Mouse (Mus musculus) gonadal fat pad, adult 2 months (tissue): ENCODE measurements around the gene Itgb3. TPM values are rescaled to one million over a fixed set of nuclear protein-coding genes. Genes with fewer than 3 reads are reported as not detected.

Source experiments
- DNase-seq: peaks from one replicate; pipeline ENCODE4 v3.0.0-alpha.2; 2012; ENCODE audit warnings: low read depth
- polyA plus RNA-seq: library from polyadenylated mRNA; depleted of rRNA; stranded (reverse); fragments of >200 nt; gene quantifications from 2 replicates; pipeline ENCODE4 v1.2.3, GENCODE M21; 2012

The Itgb3 gene
- polyA plus RNA-seq, 1 experiment, result 3.7 TPM

- DNase-seq, result no peak
Observed at GRCm38 (mm10) chr11:104582630-104583364, 25.0 kb upstream of the Itgb3 start.

DNA sequence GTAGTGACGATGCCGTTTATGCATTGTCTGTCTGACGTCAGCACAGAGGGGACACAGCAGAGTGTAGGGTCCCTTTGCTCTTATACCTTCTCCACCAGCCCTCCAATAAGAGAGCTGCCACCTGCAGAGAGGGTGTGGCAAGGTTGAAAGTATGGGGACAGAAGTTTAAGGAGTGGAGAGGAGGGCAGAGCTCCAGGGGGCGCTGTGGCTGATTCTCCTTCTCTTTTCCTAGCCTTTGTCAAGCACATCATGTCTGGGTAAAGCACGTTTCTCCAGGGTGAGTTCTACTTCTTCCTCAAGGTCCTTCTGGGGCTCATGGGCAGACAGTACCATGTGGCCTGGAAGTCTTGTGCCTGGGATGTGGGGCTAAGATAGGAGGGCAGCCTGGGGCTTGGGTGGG is 22.3 kb upstream of the Itgb3 start:
- no peak for DNase-seq

DNA sequence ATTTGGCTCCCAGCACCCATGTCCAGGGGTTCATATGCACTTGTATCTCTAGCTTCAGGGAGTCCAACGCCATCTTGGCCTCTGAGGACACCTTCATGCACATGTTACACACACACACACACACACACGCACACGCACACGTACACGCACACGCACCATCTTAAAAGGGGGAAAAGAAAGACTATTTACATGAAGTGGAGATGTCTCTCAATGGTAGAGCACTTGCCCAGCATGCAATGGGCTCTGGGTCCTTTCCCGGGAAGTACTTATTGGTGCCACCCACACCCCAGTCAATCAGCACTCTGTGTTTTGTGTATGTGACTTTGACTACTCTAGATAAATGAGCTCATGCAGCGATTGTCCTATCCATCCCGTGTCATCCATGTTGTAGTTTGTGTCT is 19.9 kb upstream of the Itgb3 start:
- no peak for DNase-seq

GRCm38 (mm10) chr11:104588513-104588912 is 19.3 kb upstream of the Itgb3 start:
- no peak for DNase-seq

DNA sequence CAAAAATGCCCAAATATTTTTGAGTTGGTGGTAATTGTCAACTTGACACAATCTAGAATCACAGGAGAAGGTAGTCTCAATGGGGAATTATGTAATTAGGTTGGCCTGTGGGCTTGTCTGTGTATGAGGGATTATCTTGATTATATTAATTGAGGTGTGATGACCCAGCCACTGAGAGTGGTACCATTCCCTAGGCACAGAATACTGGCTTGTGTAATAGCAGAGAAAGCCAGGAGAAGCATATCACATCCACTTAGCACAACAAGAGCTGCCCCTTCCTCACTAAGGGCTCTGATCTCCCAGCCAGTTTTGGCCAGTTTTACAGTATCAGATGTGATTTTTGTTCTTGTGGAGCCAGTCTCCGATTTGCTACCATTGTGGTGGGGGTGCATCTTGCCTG is 18.2 kb upstream of the Itgb3 start:
- no peak for DNase-seq

DNA sequence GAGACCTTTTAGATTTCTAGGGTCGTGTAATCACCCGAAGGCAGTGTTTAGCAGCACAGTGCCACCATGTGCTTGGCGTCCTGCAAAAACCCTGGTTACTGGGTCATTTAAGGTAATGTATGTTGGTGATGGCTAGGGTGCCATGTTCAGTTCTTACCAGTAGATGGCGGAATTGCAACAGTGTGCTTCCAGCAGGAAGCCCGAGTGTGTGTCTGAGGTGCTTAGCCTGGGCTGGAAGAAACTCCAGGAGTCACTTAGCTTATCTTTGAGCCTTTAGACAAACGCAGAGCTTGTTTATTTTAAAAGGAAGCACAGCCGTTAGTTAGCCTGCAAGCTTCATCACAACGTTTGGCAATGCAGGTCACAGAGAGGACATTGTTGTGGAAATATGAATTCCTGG is 17.7 kb upstream of the Itgb3 start:
- no peak for DNase-seq

GRCm38 (mm10) chr11:104592066-104592835 is 15.5 kb upstream of the Itgb3 start:
- DNase-seq, result no peak

DNA sequence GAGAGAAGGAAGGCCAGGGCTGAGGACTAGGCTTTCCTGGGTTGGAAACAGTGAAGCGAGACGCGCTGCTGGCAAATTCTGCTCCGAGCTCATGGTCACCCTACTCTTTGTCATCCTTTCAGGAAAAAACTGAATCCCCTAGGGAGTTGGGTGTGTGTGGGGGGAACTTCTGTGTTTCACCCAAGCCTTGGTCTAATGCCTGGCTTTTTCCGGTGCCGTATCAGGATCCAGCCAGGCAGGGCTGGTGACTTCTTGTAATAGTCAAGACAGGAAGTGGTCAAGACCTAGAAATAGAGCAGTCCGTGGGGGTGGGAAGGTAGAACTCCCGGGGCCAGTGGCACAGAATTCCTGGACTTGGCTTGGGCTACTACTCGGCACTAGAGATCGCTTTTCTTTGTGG is 11.4 kb upstream of the Itgb3 start:
- DNase-seq, result no peak

GRCm38 (mm10) chr11:104599265-104599945 is 8.4 kb upstream of the Itgb3 start:
- DNase-seq, result peak; percentile 72

- DNase-seq, result no peak
Observed at GRCm38 (mm10) chr11:104600675-104601074, 7.1 kb upstream of the Itgb3 start.

DNA sequence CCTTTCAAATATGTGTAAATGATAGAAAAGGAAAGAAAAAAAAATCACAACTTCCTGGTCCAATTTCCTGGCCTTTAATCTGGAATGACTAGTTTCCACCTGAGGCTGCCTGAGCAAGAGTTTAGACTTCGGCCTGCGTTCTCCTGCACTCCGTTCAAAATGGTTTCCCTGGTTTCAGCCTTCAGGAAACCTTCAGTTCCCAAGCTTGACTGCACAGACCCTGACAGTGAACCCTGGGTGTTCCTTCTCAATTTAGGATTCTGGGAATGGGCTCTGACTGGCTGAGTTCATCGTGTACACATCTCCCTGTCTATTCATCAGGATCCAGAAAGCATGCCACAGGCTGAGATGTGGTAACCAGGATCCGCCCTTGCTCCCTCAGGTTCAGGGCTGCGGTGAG is 3.6 kb upstream of the Itgb3 start:
- no peak for DNase-seq

- DNase-seq, result no peak
Observed at GRCm38 (mm10) chr11:104608249-104608920, 585 bp downstream of the Itgb3 start.

DNA sequence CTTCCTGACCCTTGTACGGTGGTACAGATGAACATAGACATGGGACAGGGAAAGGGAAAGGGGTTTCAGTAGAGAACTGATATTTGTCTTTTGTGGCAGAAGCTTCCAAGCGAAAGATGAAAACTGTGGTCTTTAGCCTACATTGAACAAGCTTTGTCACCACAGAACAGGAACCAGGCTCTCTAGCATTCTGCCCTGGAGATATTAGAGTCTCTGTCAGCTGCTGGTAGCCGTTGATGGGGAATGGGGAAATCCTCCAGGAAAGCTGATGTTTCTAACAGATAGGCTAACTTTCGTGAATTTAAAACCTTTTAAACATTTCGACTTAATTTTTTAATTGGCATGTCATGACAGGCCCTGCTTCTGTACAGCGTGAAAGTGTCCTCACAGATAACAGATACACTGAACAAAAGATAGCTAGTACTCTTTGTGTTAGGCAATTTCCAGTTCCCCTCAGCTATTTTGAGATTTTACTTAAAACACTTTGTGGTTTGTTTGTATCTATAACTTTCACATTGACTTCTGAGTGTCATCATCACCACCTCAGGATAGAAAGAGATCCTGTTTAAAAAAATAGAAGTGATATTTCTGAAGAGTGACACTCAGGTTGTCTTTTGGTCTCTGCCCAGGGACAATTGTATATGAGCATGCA is 1.4 kb downstream of the Itgb3 start:
- no peak for DNase-seq

GRCm38 (mm10) chr11:104609733-104610132 is 1.9 kb downstream of the Itgb3 start:
- no peak for DNase-seq

DNA sequence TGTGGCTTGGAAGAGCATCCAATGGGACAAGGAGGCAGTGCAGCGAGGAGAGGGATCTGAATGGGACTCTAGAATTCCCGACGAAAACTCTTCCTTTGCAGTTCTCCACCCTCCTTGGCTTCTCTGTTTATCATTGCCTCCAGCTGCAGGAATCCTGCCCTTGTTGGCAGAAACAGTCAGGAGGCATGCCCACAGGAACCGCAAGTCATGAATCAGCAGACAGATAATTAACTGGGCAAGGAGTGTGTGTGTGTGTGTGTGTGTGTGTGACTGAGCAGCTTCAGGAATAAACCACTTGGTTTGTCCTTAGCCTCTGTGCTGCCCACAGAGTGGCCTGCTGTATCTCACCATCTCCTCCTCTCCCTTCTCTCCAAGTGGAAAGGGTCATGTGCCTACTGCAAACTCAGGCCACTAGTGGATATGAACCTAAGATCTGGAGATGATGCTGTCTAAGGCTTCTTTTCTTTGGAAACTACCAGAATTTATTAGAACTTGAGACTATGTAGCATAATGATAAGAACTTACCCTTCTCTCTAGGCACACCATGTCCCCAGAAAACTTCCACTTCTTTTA is 3.9 kb downstream of the Itgb3 start:
- no peak for DNase-seq

GRCm38 (mm10) chr11:104613551-104613950 is 5.8 kb downstream of the Itgb3 start:
- DNase-seq, result no peak

DNA sequence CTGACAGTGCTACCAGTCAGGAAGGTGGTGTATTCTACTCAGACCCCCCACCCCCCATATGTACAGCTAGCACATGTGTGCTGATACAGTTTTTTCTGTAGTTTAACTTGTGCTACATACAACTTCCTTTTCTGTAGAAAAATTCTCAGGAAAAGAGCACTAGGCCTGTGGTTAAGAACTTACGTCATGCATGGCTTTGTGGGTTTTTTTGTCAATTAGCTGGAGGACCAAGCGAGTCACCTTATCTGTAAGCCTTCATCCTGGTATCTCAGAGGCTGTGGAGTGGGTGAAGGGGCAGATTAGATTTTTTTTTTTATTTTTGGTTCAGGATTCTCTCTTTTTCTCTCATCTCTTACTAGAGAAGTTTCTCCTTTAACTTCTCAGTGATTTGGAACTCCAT is 6.3 kb downstream of the Itgb3 start:
- DNase-seq, result no peak

DNA sequence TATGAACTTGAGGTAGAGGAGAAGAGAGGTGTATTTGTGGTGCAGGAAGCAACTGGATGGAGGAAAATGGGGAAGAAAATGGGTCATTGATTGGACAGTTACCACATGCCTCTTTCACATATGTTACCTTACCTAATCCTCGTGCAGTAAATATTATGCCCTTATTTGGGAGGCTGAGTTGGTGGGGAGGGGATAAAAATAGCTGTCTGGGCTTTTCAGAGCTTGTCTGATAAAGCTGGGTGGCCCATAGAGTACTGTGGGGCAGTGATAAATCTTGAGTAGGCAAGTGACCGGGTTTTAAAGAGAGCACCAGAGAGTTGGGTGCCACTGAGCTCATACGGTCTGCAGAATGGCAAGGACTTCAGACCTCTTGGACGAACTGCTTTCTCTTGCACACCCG is 8.4 kb downstream of the Itgb3 start:
- DNase-seq, result no peak

DNA sequence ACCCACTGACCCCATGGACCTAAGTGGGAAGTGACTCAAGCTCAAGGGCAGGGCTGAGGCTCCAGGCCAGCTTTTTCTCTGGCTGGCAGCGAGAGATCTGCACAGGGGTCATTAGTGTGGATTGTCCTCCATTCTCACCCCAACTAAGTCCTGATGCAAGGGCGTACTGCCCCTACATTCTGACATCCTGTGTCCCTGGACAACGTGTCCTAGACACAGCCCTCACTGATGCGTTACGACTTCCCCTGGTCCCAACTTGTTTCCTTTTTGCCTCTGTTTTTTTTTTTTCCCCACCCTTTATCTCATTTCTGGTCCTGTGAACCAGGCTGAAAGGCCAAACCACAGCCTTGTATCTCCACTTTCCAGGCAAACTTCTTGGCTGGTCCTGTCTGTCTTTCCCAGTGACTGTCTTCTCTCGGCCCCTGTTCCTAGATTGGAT is 10.9 kb downstream of the Itgb3 start:
- DNase-seq, result no peak

DNA sequence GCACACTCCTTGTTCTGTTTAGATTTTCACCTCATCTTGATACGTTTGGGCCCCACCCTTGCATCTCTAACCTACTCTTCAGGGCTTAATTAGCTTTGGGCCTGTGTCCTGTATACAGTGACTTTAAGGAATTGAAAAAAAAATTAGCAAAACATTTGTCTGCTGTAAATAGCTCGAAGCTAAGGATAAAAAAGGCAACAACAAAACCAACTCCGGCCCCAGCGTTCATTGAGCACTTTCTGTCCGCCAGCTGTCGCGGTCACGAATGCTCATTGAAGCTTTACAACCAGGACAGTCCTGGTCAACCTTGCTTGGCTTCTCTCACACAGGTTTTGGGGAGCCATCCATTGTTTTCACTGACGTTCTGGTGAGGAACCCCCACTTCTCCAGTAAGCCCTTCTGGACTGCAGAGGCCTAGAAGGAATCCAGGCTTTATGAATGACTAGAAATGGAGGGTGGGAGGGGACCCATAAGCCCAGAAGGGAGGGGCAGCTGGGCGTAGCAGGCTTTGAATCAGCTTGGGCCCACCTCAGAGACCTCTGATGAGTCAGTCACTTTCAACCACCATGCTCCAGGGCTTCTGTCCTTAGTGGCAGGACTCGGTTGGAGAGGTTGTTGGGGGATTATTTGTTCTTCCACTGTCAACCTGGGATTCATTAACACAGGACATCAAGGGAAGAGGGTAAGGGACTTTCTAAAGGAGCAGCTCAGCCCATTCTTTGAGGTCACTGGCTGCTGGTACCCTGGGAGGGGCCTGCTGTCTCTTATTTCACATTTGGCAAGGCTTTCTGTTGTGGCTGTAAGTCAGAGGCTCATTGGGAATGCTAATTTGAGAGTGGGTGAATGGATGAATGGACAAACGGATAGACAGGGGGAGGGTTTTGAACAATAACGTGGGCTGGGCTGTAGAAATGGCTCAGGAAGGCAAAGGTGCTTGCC is 11.6 kb downstream of the Itgb3 start:
- no peak for DNase-seq
